Mouse (Mus musculus) megakaryocyte, adult 5-6 weeks (primary cell): ENCODE data around the gene Rnf141. TPM values are rescaled to one million over a fixed set of nuclear protein-coding genes. Genes with fewer than 3 reads are reported as not detected.

ENCODE experiments used
- ATAC-seq: 2 replicates; pipeline ENCODE4 v1.8.0; 2016; ENCODE audit warnings: mild to moderate bottlenecking, inconsistent platforms; ENCODE audit not compliant: poor library complexity, severe bottlenecking
- total RNA-seq, 2 experiments: library from RNA; stranded (forward) in 1 of 2; stranded (reverse) in 1 of 2; fragments of 153-499, 151-499 nt in 1 of 2; fragments of 221-1000, 200-1000 nt in 1 of 2; gene quantifications; 2 replicates each; pipeline versions ENCODE4 v1.2.3 to v1.2.4; 2015 to 2017

Gene Rnf141
- total RNA-seq, 2 experiments from 2014 or later = 31.6 to 39.0 TPM

DNA sequence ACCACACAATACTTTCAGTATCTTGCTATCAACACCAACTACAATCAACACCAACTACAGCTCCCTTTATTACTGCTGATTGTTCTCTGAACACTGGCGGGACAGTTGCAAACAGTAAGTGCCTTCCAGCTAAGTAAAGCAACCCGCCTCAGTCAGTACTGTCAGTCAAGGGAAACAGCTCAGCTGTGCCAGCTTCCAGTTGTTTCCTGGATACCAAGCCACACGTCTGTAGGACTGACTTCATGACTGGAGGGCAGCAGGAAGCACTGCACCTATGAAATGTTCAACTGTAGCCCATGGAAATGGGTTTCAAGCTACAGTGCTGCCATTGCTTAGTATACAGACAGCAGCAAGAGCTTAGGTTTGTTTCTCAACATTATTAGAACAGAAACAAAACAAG, 9.7 kb downstream of the Rnf141 start:
- ATAC-seq = no peak

DNA sequence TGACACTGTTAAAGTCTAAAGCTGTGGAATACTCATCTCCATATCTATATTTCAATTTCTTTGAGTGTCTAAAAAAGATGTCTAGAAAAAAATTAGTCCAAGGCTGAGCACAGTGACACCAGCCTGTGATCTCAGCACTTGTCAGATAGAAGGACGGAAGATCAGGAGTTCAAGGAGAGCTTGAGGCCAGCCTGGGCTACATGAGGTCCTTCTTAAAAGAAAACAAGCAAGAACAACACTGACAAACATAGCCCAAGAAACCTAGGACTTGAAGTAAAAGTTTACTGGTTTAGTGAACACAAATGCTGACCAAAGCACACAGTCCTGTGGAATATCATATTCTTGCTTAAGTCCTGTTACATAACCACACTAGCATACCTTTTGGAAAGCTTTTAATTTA, 10.2 kb downstream of the Rnf141 start:
- ATAC-seq = no peak

DNA sequence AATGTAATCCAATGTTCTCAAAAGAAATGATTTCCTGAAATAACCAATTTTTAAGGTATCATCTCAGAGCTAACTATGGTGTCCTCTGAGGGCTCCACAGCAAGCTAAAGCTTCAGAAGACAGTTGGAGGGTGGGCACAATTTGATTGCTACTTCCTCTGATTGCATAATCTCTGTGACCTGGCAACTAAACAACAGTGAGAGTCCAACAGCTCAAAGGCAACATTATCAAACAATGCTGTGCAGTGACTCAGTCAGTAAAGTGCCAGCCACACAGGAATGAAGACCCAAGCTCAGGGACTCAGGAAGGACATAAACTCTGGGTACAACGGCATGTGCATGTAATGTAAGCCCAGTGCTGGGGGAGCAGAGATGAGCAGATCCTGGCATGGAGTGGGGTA, 11.2 kb downstream of the Rnf141 start:
- ATAC-seq = peak; percentile 45

DNA sequence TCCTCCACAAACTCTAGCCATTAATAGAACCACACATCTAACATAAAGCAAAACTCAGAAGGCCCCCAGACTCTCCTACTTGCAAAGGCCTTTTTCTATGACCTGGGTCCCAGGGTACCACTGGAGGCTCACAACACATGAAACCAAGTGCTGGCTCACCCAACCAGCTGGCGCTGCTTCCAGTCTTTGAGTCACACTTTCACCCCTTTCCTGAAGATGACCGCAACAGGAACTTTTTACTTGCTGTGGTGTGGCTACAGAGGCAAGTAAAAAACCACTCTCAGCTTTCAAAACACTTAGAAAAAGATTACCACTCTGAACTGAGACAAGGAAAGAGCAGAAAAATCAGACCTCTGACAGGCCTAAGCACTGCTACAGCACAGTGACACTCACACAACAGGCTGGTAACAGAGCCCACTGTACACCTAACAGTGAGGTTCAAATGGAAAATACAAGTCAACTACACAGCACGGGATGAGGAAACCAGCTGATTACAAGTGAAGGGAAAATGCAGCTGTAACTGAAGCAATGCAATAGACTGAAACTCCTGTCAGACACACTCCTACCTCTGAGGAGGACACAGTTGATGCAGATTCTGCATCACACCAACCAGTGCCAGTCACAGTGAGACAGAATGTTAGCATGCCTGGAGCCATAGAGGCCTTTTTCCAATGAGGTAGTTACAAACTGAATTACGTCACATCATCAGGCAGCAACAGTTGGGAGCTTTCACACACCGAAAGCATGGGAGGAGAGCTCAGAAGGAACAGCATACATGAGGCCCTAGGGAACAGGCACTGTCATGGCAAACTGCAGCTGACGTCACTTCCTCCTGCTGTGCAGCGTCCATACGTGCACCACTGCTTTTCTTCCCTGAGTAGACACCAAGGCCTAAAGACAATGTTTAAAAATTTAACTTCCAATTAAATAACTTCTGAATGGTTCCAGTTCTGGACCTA, 20.0 kb downstream of the Rnf141 start:
- ATAC-seq = peak; percentile 76

DNA sequence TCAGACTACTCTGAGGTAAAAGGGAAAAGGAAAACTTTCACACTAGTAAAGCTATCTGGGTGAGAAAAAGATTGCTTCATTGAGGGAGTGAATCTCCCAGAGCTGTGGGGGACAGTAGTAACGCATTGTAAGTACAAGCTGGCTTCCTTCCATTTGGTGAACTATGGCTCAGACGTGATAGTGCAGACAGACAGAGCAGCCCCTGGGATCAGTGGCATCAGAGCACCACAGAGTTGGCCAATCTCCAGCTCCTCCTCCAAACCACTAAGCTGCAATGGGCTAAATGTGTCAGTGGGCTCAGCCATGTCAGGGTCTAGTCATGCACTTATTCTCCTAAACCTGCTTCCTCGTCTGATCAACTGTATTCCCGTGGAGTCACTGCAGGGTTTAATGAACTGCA, 20.7 kb downstream of the Rnf141 start:
- ATAC-seq = peak; percentile 75

DNA sequence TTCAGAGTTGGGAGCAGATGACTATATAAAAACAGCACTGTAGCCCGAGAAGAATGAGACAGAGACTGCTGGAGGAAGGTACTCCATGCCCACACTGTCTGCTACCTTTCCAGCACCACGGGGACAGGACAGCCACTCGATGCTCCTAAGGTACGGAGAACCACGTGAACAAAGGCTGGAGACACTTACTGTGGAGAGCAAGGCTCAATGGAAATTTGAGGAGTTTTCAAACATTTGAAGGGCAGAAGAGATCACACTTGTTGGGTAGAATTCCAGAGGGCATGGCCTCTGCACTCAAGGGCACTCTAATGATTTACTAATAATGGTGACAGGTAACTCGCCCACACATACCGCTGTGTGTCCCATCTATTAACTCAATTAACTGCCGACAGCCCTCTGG, 21.2 kb downstream of the Rnf141 start:
- ATAC-seq = no peak

DNA sequence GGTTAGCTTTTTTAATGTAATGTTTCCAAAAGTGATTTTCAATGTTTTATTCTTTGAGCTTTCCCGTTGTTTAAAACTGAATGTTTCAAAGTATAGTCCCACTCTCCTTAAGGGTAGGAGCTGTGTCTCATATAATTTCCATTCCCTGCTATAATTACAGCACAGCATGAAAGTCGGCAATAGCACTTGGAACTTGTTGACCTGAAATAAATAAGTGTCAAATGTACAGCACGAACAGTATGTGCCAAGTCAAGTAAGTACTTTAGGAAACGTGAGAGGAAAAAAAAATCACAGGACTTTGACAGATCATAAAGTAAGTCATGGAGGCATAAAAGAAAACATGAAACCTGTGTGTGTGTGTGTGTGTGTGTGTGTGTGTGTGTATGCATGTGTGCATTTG, 22.2 kb downstream of the Rnf141 start:
- no peak for ATAC-seq

DNA sequence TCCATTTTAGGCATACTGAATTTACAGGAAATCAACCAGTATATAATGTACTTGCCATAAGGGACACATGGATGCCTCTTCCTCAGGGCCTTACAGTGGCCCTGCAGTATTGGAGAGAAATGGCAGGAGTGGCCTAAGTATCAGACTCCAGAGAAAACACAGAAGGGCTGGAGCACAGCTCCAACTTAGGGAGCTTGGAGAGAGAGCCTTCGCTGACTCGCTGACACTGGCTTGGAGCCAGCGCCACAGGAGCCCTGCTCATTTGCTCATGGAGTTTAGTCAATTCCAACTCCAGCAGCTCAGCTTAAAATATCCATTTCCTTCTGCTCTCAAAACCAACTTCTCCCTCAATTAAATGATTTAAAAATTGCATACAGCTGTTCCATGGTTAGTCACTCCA, 22.6 kb downstream of the Rnf141 start:
- no peak for ATAC-seq

DNA sequence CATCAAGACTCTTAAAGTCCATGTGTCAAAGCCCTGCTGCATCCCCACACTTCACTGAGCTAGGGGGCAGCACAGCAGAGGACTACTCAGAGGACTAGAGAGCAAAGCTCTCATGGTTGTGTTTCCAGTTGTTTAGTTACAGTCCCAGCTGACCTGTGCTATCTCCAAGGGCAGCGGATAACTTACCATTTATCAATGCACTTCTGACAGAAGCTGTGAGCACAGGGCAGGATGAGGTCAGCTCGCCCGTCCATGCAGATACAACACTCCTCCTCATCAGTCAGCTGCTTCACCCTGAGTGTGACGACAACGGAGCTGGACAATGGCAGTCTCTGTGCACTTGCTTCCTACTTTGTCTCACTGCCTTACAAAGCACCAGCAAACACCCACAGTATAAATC, 23.2 kb downstream of the Rnf141 start:
- no peak for ATAC-seq

DNA sequence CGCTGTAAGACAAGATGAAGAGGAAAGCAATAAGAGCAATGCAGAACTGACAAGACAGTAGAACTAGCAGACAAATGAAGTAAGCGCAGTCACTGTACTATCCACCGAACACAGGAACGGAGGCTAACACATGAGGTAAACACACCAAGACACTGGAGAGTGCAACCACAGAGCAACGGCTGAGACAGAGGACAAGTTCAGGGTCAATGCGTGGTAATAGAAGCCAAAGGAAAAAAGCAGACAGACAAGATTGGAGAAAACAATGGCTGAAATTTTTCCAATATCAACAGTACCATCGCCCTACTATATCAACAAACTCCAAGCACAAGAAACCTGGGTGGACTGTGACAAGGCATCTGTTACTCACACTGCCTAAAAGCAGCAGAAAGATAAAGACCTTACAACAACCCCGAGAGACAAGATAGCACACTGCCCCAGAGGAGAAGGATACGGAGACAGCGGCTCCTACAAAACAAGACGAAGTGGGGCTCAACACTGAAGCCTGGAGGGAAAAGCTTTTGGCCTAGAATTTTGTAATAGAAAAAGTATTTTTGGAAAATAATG, 25.4 kb downstream of the Rnf141 start:
- ATAC-seq = no peak

DNA sequence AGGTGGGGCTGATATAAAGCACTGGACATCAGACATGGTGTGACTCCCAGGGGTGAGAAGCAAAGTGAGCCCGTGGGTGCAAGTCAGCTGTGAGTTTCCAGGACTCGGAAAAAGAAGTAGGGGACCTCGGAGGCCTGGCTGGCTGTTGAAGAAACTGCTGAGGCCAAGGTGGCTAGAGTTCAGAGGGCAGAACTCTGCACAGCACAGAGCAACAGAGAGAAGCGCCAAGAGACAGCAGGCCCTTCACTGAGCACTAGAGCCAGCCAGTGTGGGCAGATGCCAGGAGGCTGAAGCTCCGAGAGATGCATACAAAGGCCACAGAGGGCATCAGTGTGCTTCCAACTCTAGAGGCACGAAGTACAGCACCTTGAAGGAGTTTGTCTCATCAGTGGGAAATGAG, 26.1 kb downstream of the Rnf141 start:
- no peak for ATAC-seq

DNA sequence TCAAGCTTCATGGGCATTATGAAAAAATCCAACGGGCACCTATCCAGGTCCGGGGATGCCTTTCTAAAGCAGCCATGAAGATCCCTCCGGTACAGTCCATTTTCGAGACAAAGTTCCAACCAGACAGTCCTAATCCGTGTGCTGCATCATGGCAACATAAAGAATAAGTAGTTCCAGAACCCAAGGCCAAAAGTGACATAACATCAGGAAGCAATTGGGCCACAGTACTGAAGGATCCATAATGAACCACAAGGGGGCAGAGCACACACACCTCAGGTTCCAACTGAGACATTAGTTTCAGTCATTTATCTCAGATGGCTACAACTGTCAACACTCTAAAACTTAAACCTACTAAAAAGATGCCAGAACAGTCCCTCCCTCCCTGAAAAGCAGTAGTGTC, 28.2 kb downstream of the Rnf141 start:
- ATAC-seq = peak; percentile 85

DNA sequence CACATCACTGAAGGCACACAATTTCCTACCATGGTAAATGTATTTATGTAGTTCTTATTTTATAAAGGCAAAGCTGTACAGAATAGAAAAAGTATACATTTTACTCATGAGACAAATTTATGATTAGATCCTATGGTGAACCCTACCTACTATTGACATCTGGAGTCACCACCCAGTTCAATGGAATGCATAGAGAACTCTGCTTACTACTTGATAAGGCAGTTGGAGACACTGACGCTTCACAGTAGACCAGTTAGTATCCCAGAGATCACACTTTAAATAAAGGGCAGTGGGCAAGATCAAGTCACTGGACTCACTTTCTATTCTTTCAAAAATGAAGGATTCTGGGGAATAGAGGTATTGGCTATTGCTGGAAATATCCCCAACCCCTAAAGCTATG, 30.3 kb downstream of the Rnf141 start:
- no peak for ATAC-seq

DNA sequence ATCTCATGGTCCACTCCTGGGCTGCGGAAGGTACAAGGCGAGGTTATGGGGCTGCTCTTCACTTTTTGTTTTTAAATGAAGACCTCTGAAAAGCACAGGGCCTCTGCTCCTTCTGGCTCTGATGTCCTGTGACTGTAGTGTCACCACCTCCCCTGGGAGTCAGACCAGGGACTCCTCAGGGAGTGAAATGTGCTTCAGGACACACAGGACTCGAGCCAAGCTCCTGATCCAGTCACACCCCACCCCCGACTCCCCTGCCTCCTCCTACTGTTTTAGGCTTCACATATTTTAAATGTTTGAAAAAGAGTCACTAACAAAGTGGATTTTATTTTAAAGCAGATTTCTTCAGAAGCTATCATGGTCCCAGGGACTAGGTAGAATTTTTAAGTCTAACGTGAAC, 32.7 kb downstream of the Rnf141 start:
- ATAC-seq = no peak

DNA sequence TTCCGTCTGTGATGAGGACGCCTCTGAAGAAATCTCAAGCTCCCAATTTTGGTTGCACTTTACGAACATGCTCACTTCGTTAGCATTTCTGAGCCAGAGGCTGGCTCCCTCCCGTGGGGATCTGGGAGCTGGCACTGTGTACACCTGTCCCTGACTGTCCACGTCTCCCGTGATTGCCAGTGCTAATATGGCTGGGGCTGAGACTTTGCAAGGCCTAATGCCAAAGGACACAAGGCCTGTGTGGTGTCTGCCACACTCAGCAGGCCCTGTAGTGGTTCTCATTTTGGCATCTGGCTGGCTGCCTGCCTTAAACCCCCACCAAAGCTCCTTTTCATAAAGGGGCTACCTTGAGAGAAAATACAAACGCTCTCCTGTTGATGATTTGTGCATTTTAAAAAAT, 33.3 kb downstream of the Rnf141 start:
- ATAC-seq = no peak

DNA sequence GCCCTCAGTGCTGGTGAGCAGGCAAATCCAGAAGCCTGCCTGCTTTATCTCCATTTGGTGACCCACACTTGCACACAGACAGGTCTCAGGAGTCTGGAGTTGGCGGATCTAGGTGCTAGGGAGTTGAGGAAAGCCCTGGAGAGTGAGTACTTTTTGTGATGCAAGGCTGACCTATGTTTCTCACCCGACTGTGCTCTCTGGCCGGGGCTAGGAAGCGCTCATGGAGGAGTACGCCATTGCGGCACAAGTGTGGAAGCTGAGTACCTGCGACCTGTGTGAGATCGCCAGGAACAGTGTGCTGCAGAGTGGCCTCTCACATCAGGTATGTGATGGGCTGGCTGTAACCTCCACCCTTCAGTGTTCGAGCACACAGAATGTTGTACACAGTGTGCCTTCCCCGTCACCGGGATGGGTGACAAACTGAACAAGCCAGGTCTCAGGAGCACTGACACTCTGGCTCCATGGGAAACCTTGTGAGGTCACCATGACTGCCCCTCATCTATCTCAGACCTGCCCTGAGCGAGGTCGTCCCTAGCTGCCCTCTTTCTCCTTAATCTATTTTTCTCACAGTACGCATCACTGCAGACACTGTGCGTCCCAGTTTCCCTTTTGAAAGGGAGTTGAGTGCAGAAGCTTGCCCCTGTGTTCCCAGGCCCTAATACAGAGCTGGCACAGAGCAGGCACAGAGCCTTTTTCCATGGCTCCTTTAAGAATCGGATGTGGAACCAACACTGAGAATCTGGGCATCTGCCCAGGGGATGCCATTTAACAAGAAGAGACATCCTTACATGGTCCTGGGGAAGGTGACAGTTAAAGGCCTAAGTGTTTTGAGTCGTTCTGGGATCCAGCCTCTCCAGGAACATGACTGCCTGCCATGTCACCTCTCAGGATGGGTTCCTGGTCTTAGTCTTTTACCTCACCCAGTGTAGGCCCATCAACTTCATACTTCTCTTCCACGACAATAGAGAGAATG, 34.4 kb downstream of the Rnf141 start:
- ATAC-seq = no peak

DNA sequence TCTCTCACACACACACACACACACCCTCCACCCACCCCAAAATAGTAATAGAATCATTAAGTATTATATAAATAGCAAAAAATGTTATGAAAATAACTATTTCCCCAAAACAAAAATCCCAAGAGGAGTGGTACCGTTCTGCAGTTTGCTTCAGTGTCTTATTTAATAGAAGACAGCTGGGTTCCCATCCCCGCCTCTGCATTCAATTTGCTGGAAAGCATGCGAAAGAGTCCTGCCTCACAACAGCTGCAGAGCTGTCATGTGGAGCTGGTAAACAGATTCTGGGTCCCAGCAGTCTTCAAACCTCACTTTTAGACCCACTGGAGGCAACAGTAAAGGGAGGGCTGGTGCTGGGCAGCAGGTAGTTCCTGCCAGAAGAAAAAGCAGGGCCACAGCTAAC, 35.3 kb downstream of the Rnf141 start:
- ATAC-seq = no peak

DNA sequence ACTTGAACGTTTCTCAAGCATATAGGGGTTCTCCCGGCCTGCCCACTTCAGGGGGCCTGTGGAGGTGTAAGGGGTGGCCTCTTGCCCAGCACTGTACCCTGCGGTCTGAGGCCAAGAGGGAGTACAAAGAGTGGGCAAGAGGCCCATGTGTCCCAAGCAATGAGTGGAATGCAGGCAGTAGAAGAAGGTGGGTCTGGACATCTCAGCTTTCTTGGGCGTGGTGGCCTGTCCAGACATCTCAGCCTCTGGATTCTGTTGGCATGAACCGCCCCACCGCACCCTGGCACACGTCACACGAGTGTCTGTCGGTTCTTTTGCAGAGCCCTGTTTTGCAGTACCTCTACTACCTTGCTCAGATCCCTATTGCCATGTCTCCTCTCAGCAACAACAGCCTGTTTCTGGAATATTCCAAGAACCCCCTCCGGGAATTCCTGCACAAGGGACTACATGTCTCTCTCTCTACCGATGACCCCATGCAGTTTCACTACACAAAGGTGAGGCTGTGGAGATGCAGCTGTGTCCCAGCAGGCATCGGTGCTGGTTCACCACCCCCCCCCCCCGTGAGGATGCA, 36.7 kb downstream of the Rnf141 start:
- ATAC-seq = no peak

DNA sequence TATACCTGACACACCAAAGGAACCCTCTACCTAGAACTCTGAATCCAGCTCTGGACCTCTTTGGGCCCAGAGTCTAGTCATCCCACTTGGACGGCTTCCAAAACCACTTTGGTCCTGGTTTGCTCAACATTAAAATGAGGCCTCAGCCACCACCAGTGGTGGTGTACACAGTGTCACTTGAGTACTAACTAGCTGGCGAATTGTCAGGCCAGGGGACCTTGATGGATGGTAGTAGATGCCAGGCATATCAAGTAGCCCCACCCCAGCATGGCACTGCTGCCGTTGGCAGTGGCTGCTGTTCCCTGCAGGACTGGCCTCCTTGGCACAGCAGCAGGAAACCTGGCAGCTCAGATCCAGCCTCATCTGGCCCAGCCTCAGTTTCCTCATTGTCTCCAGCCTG, 40.0 kb downstream of the Rnf141 start:
- no peak for ATAC-seq

DNA sequence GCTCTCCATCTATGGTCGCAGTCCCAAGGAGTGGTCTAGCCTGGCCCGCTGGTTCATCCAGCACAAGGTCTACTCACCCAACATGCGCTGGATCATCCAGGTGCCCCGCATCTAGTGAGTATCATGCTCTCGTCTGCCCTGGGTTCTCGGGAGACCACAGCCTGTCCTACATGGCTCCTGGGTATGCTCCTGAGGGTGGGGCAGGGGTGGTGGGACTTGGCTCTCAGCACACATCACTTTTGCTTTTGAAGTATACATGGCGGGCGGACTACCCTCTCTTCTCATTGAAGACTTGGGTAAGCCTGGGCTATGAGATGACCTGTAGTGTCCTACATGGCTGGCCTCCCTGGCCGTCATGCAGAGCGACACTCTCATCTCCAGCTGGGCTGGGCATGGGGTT, 41.1 kb downstream of the Rnf141 start:
- no peak for ATAC-seq

DNA sequence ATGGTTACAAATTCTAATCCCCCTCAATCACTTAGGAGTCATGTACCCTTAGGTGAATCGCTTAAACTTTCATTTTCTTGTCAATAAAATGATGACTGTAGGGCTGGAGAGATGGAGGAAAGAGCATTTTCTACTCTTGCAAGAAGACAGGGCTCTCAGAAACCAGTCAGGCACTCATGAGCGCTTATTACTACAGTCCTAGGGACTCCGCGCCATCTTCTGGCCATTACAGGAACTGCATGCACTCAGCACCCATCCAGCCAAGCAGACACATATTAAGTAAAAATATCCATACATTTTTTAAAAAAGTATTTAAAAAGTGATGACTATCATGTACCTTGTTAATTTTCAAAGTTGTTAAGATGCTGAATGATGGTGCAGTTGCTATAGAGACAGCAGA, 43.2 kb downstream of the Rnf141 start:
- ATAC-seq = peak; percentile 54
